Mouse (Mus musculus) limb, embryonic 15.5 days (tissue): ENCODE data around the gene Gorasp1. TPM values are rescaled to one million over a fixed set of nuclear protein-coding genes. Genes with fewer than 3 reads are reported as not detected.

Experiments
- ATAC-seq: fragments of 200-750 bp; cut with Nextera tagmentation; 2 replicates; pipeline ENCODE4 v1.8.0; 2017; ENCODE audit warnings: low read depth, moderate TSS enrichment; ENCODE audit not compliant: insufficient number of reproducible peaks, low FRiP score, low TSS enrichment
- H3K27ac ChIP-seq: fragments of 300-500 bp; sonication (generic); 2 replicates; pipeline ENCODE4 v1.5.1; 2015; ENCODE audit warnings: moderate library complexity, mild to moderate bottlenecking, inconsistent platforms
- H3K27me3 ChIP-seq: fragments of 300-500 bp; sonication (generic); 2 replicates; pipeline ENCODE4 v1.6.1; 2015; ENCODE audit warnings: inconsistent platforms
- H3K36me3 ChIP-seq: fragments of 300-500 bp; sonication (generic); 2 replicates; pipeline ENCODE4 v1.6.1; 2015; ENCODE audit warnings: inconsistent platforms
- H3K4me1 ChIP-seq: fragments of 300-500 bp; sonication (generic); 2 replicates; pipeline ENCODE4 v1.6.1; 2015; ENCODE audit warnings: inconsistent platforms
- H3K4me2 ChIP-seq: fragments of 300-500 bp; sonication (generic); 2 replicates; pipeline ENCODE4 v1.6.1; 2015; ENCODE audit warnings: mild to moderate bottlenecking, inconsistent platforms
- H3K4me3 ChIP-seq: fragments of 300-500 bp; sonication (generic); 2 replicates; pipeline ENCODE4 v1.5.1; 2015; ENCODE audit warnings: mild to moderate bottlenecking, inconsistent platforms
- H3K9ac ChIP-seq: fragments of 300-500 bp; sonication (generic); 2 replicates; pipeline ENCODE4 v1.6.1; 2015; ENCODE audit warnings: inconsistent platforms
- H3K9me3 ChIP-seq: fragments of 300-500 bp; sonication (generic); 2 replicates; pipeline ENCODE4 v1.6.1; 2016; ENCODE audit warnings: inconsistent platforms
- WGBS: fragments of 180-500 bp; shearing (Covaris S2); methylation state at CpG from one replicate; pipeline ENCODE4 v1.1.7; 2015; 5-methylcytosine and 5-hydroxymethylcytosine counted together
- polyA plus RNA-seq: library from polyadenylated mRNA; unstranded; fragments of >200 nt; fragmentation: Nextera tagmentation; extraction: Ambion mirVana; gene quantifications from 2 replicates; pipeline ENCODE4 v1.2.1, GENCODE M21; 2015

Gene Gorasp1
- polyA plus RNA-seq, 1 experiment from 2014 or later: 35.5 TPM

- Histone ChIP-seq H3K9ac (no peak overlapping the region), H3K4me2 (no peak overlapping the region), H3K4me1 (peaks cover 63% of the 10 kb centered on the region), H3K27me3 (no peaks in the 10 kb centered on the region), H3K36me3 (peaks cover 10% of the 10 kb centered on the region), H3K9me3 (no peaks in the 10 kb centered on the region), H3K27ac (no peak overlapping the region), H3K4me3 (no peak overlapping the region)
- ATAC-seq: no peak
- WGBS: 75% methylated on average over 6 of the region's 6 CpGs
Measured at GRCm38 (mm10) chr9:119978811-119979441, 41.6 kb upstream of the Gorasp1 start.

GRCm38 (mm10) chr9:119978151-119978810 is 40.9 kb upstream of the Gorasp1 start:
- Histone ChIP-seq H3K27ac (no peak overlapping the region; the same call in 1 of the 2 replicates), H3K4me1 (peaks cover 60% of the 10 kb centered on the region), H3K27me3 (no peaks in the 10 kb centered on the region), H3K9me3 (no peaks in the 10 kb centered on the region), H3K4me2 (no peak overlapping the region), H3K36me3 (peaks cover 16% of the 10 kb centered on the region), H3K4me3 (no peak overlapping the region), H3K9ac (no peak overlapping the region)
- 46% methylated on average over 9 of the region's 9 CpGs for WGBS
- no peak for ATAC-seq

GRCm38 (mm10) chr9:119977557-119978060 is 40.2 kb upstream of the Gorasp1 start:
- WGBS: 32% methylated on average over 5 of the region's 5 CpGs
- no peaks in the 10 kb centered on the region for H3K27me3 ChIP-seq
- H3K9ac ChIP-seq: no peak overlapping the region
- no peak overlapping the region for H3K4me3 ChIP-seq
- ATAC-seq: no peak
- H3K4me1 ChIP-seq: peaks cover 55% of the 10 kb centered on the region
- peaks cover 23% of the 10 kb centered on the region for H3K36me3 ChIP-seq
- H3K27ac ChIP-seq: peak overlapping the region; percentile 27; the same call in 1 of the 2 replicates
- H3K4me2 ChIP-seq: no peak overlapping the region
- no peaks in the 10 kb centered on the region for H3K9me3 ChIP-seq

DNA sequence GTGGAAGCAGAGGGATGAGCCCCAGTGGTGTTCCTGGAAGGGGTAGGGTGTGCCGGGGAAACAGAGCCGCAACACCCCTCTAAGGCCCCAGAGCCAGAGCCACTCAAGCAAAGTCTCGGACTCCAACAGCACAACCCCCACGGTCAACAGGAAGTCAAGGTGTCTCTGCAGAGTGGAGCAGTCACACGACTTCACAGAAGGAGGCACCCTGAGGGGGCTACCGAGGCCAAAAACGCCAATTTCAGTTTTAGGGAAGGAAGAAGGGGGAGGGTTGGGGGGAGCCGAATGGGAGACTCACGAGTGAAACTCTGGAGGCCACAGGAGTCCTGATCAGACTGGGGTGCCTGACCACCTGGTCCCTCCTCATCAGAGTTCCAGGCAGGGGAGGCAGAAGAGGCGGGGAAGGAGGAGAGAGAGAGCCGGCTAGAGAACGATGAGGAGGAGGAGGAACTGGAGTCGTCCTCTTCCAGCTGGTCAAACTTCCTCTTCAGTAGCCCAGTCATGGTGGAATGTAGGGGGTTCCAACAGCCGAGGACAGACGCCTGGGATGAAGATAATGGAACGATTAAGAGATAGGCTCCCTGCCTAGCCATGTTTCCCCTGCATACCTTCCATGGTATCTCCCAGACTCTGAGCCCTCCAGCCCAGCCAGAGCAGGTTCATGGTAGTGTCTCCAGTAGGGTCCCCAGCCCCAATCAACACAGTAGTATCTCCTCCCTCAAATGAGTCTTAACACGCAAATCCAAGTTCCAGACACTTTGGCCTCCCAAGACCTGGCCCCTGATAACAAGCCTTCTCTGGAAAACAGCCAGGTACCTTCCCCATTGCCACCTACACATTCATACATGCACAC is 39.6 kb upstream of the Gorasp1 start:
- 26% methylated on average over 17 of the region's 17 CpGs for WGBS
- Histone ChIP-seq H3K27ac (peak overlapping the region; percentile 27; the same call in 1 of the 2 replicates), H3K4me2 (no peak overlapping the region), H3K4me3 (no peak overlapping the region), H3K9me3 (no peaks in the 10 kb centered on the region), H3K36me3 (peaks cover 29% of the 10 kb centered on the region), H3K27me3 (no peaks in the 10 kb centered on the region), H3K4me1 (peaks cover 48% of the 10 kb centered on the region), H3K9ac (no peak overlapping the region)
- no peak for ATAC-seq

DNA sequence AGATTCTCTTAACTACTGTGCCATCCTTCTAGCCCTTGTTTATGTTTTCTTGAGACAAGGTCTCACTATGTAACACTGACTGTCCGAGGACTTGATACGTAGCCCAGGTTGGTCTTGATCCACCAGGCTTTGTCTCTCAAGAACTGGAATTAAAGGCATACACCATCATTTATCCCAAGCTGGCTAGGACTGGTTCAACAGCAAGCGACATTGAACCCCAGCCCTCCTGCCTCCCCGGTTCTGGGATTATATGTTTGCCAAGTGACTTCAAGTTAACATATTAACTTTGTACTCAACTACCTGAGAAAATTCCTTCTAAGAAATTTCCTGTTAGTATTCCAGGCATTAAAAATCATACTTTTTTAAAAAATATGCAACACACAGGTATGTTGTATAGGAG is 37.9 kb upstream of the Gorasp1 start:
- H3K4me3 ChIP-seq: no peak overlapping the region
- H3K9me3 ChIP-seq: no peaks in the 10 kb centered on the region
- no peaks in the 10 kb centered on the region for H3K27me3 ChIP-seq
- no peak overlapping the region for H3K9ac ChIP-seq
- peaks cover 47% of the 10 kb centered on the region for H3K4me1 ChIP-seq
- 95% methylated on average over 4 of the region's 4 CpGs for WGBS
- no peak for ATAC-seq
- H3K4me2 ChIP-seq: no peak overlapping the region
- H3K27ac ChIP-seq: no peak overlapping the region
- peaks cover 32% of the 10 kb centered on the region for H3K36me3 ChIP-seq

- no peaks in the 10 kb centered on the region for H3K27me3 ChIP-seq
- no peak for ATAC-seq
- H3K4me3 ChIP-seq: no peak overlapping the region
- H3K27ac ChIP-seq: no peak overlapping the region
- H3K9me3 ChIP-seq: no peaks in the 10 kb centered on the region
- peaks cover 32% of the 10 kb centered on the region for H3K36me3 ChIP-seq
- WGBS: 83% methylated on average over 5 of the region's 5 CpGs
- H3K9ac ChIP-seq: no peak overlapping the region
- H3K4me2 ChIP-seq: no peak overlapping the region
- peaks cover 52% of the 10 kb centered on the region for H3K4me1 ChIP-seq
Measured at GRCm38 (mm10) chr9:119974609-119975008, 37.2 kb upstream of the Gorasp1 start.

GRCm38 (mm10) chr9:119973869-119974520 is 36.6 kb upstream of the Gorasp1 start:
- no peak overlapping the region for H3K9ac ChIP-seq
- ATAC-seq: no peak
- no peak overlapping the region for H3K4me3 ChIP-seq
- H3K36me3 ChIP-seq: peaks cover 32% of the 10 kb centered on the region
- no peaks in the 10 kb centered on the region for H3K9me3 ChIP-seq
- no peaks in the 10 kb centered on the region for H3K27me3 ChIP-seq
- WGBS: 91% methylated on average over 27 of the region's 27 CpGs
- no peak overlapping the region for H3K27ac ChIP-seq
- H3K4me1 ChIP-seq: peaks cover 46% of the 10 kb centered on the region
- H3K4me2 ChIP-seq: no peak overlapping the region

DNA sequence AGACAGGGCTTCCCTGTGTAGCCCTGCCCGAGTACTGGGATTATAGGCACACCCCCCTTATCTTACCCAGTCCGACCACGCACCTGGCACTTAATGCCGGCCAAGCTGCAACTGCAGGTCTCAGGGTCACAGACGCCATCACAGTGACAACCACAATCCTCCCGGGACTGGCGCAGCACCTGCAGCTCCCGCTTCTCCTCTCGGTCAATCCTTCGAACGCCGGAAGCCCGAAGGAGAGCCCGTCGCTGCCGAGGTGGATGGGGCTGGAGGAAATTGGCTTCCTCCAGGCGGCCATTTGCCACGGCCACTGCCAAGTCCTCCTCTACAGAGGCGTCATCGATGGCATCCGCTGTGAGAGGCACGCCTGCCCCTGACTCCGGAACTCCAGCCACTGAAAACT is 35.9 kb upstream of the Gorasp1 start:
- Histone ChIP-seq H3K36me3 (peaks cover 32% of the 10 kb centered on the region), H3K4me3 (no peak overlapping the region), H3K9ac (no peak overlapping the region), H3K27me3 (no peaks in the 10 kb centered on the region), H3K4me2 (no peak overlapping the region), H3K4me1 (peaks cover 39% of the 10 kb centered on the region), H3K9me3 (no peaks in the 10 kb centered on the region), H3K27ac (no peak overlapping the region)
- WGBS: 93% methylated on average over 23 of the region's 23 CpGs
- ATAC-seq: no peak

DNA sequence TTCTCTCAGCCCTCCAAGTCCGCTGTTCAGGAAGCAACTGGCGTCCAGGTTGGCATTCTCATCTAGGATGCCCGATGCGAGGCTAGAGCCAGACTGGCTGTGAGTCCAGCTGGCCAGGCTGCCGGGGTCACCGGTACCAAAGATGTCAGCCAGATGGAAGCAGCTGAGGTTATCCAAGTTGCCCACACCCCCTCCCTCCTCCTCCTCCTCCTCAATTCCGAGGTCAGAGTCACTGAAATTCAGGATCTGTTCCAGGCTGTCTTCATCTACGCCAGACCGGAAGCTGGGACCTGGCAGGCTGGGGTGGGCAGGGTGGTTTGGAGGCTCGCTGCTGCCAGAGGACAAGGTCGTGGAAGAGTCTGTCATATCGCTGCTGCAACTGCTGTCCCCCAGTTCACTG is 35.2 kb upstream of the Gorasp1 start:
- H3K4me3 ChIP-seq: no peak overlapping the region
- H3K4me2 ChIP-seq: no peak overlapping the region
- no peak overlapping the region for H3K27ac ChIP-seq
- no peaks in the 10 kb centered on the region for H3K9me3 ChIP-seq
- H3K36me3 ChIP-seq: peaks cover 32% of the 10 kb centered on the region
- WGBS: 83% methylated on average over 12 of the region's 12 CpGs
- ATAC-seq: no peak
- H3K27me3 ChIP-seq: no peaks in the 10 kb centered on the region
- peaks cover 32% of the 10 kb centered on the region for H3K4me1 ChIP-seq
- no peak overlapping the region for H3K9ac ChIP-seq

GRCm38 (mm10) chr9:119972166-119972565 is 34.8 kb upstream of the Gorasp1 start:
- H3K4me3 ChIP-seq: no peak overlapping the region
- no peaks in the 10 kb centered on the region for H3K9me3 ChIP-seq
- H3K9ac ChIP-seq: no peak overlapping the region
- peaks cover 32% of the 10 kb centered on the region for H3K36me3 ChIP-seq
- WGBS: 93% methylated on average over 10 of the region's 10 CpGs
- H3K4me2 ChIP-seq: no peak overlapping the region
- H3K27ac ChIP-seq: no peak overlapping the region
- H3K4me1 ChIP-seq: peaks cover 28% of the 10 kb centered on the region
- no peaks in the 10 kb centered on the region for H3K27me3 ChIP-seq
- no peak for ATAC-seq

GRCm38 (mm10) chr9:119970763-119971656 is 33.6 kb upstream of the Gorasp1 start:
- Histone ChIP-seq H3K4me1 (peaks cover 20% of the 10 kb centered on the region), H3K4me2 (no peak overlapping the region), H3K27ac (peak overlapping the region; percentile 77), H3K4me3 (no peak overlapping the region), H3K36me3 (peaks cover 32% of the 10 kb centered on the region), H3K27me3 (no peaks in the 10 kb centered on the region), H3K9me3 (no peaks in the 10 kb centered on the region), H3K9ac (no peak overlapping the region)
- ATAC-seq: no peak
- WGBS: 57% methylated on average over 7 of the region's 7 CpGs
